Mouse (Mus musculus): ENCODE measurements at regions not wholly inside any gene's neighbourhood (a gene's known extent, or its start where the extent isn't known, plus 50 kb on each side); places are given as distances from the start of the nearest gene placed in this dataset.

GRCm38 (mm10) chr5:51289191-51289590 lies 278.3 kb downstream of the Ppargc1a start:
- Histone ChIP-seq H3K4me1 (ENCODE audit: control insufficient read depth, insufficient read depth, low read length) (no peaks in the 10 kb centered on the region), H3K27ac (ENCODE audit: insufficient read depth, low read length) (no peak overlapping the region), H3K27me3 (ENCODE audit: control insufficient read depth, insufficient read depth, low read length) (no peaks in the 10 kb centered on the region), H3K4me3 (replicated peaks; ENCODE audit: insufficient read depth, low read depth, low read length) (no peak overlapping the region)
- WGBS = 59% methylated on average over 1 of the region's 1 CpGs
- no peak for TF ChIP-seq CTCF (IDR thresholded peaks at IDR 0.05; ENCODE audit: borderline replicate concordance, insufficient read depth, low read depth, low read length)
- TF ChIP-seq POLR2A (IDR thresholded peaks at IDR 0.05; ENCODE audit: borderline replicate concordance, insufficient read depth, low read length) = no peak
- no peak for DNase-seq

- Histone ChIP-seq H3K4me1 (ENCODE audit: control insufficient read depth, insufficient read depth, low read length) (no peaks in the 10 kb centered on the region), H3K27ac (ENCODE audit: insufficient read depth, low read length) (no peak overlapping the region), H3K4me3 (replicated peaks; ENCODE audit: insufficient read depth, low read depth, low read length) (no peak overlapping the region), H3K27me3 (ENCODE audit: control insufficient read depth, insufficient read depth, low read length) (no peaks in the 10 kb centered on the region)
- no peak for DNase-seq
- TF ChIP-seq CTCF (IDR thresholded peaks at IDR 0.05; ENCODE audit: borderline replicate concordance, insufficient read depth, low read depth, low read length) (no peak), POLR2A (IDR thresholded peaks at IDR 0.05; ENCODE audit: borderline replicate concordance, insufficient read depth, low read length) (no peak)
- 80% methylated on average over 2 of the region's 2 CpGs for WGBS
Measured at GRCm38 (mm10) chr5:51288234-51288633, 279.3 kb downstream of the Ppargc1a start.

GRCm38 (mm10) chr5:51241156-51241555 lies 326.4 kb downstream of the Ppargc1a start:
- 50% methylated on average over 2 of the region's 2 CpGs for WGBS
- H3K4me3 ChIP-seq (replicated peaks; ENCODE audit: insufficient read depth, low read depth, low read length) = no peak overlapping the region
- H3K27ac ChIP-seq (ENCODE audit: insufficient read depth, low read length) = no peak overlapping the region
- DNase-seq = no peak
- H3K4me1 ChIP-seq (ENCODE audit: control insufficient read depth, insufficient read depth, low read length) = no peaks in the 10 kb centered on the region
- TF ChIP-seq CTCF (IDR thresholded peaks at IDR 0.05; ENCODE audit: borderline replicate concordance, insufficient read depth, low read depth, low read length) = no peak
- TF ChIP-seq POLR2A (IDR thresholded peaks at IDR 0.05; ENCODE audit: borderline replicate concordance, insufficient read depth, low read length) = no peak
- no peaks in the 10 kb centered on the region for H3K27me3 ChIP-seq (ENCODE audit: control insufficient read depth, insufficient read depth, low read length)

GRCm38 (mm10) chr5:51234004-51234355 lies 333.5 kb downstream of the Ppargc1a start:
- 92% methylated on average over 2 of the region's 2 CpGs for WGBS
- H3K4me1 ChIP-seq (ENCODE audit: control insufficient read depth, insufficient read depth, low read length) = no peaks in the 10 kb centered on the region
- no peak overlapping the region for H3K27ac ChIP-seq (ENCODE audit: insufficient read depth, low read length)
- no peak overlapping the region for H3K4me3 ChIP-seq (replicated peaks; ENCODE audit: insufficient read depth, low read depth, low read length)
- DNase-seq = no peak
- TF ChIP-seq POLR2A (IDR thresholded peaks at IDR 0.05; ENCODE audit: borderline replicate concordance, insufficient read depth, low read length) (no peak), CTCF (IDR thresholded peaks at IDR 0.05; ENCODE audit: borderline replicate concordance, insufficient read depth, low read depth, low read length) (no peak)
- no peaks in the 10 kb centered on the region for H3K27me3 ChIP-seq (ENCODE audit: control insufficient read depth, insufficient read depth, low read length)

- WGBS = 67% methylated on average over 5 of the region's 5 CpGs
- H3K4me1 ChIP-seq (ENCODE audit: control insufficient read depth, insufficient read depth, low read length) = no peaks in the 10 kb centered on the region
- TF ChIP-seq CTCF (IDR thresholded peaks at IDR 0.05; ENCODE audit: borderline replicate concordance, insufficient read depth, low read depth, low read length) = no peak
- TF ChIP-seq POLR2A (IDR thresholded peaks at IDR 0.05; ENCODE audit: borderline replicate concordance, insufficient read depth, low read length) = no peak
- H3K27me3 ChIP-seq (ENCODE audit: control insufficient read depth, insufficient read depth, low read length) = no peaks in the 10 kb centered on the region
- DNase-seq = no peak
- H3K27ac ChIP-seq (ENCODE audit: insufficient read depth, low read length) = no peak overlapping the region
- no peak overlapping the region for H3K4me3 ChIP-seq (replicated peaks; ENCODE audit: insufficient read depth, low read depth, low read length)
Measured at GRCm38 (mm10) chr5:51233271-51234003, 334.1 kb downstream of the Ppargc1a start.

GRCm38 (mm10) chr5:51229806-51230205 lies 337.7 kb downstream of the Ppargc1a start:
- Histone ChIP-seq H3K4me3 (replicated peaks; ENCODE audit: insufficient read depth, low read depth, low read length) (no peak overlapping the region), H3K27ac (ENCODE audit: insufficient read depth, low read length) (no peak overlapping the region), H3K4me1 (ENCODE audit: control insufficient read depth, insufficient read depth, low read length) (no peaks in the 10 kb centered on the region), H3K27me3 (ENCODE audit: control insufficient read depth, insufficient read depth, low read length) (no peaks in the 10 kb centered on the region)
- 94% methylated on average over 2 of the region's 2 CpGs for WGBS
- no peak for DNase-seq
- TF ChIP-seq POLR2A (IDR thresholded peaks at IDR 0.05; ENCODE audit: borderline replicate concordance, insufficient read depth, low read length) (no peak), CTCF (IDR thresholded peaks at IDR 0.05; ENCODE audit: borderline replicate concordance, insufficient read depth, low read depth, low read length) (no peak)

- 70% methylated on average over 3 of the region's 3 CpGs for WGBS
- no peaks in the 10 kb centered on the region for H3K27me3 ChIP-seq (ENCODE audit: control insufficient read depth, insufficient read depth, low read length)
- peak in 1 of 2 experiments; percentile 9 for DNase-seq
- TF ChIP-seq CTCF (IDR thresholded peaks at IDR 0.05; ENCODE audit: borderline replicate concordance, insufficient read depth, low read depth, low read length) = no peak
- no peak for TF ChIP-seq POLR2A (IDR thresholded peaks at IDR 0.05; ENCODE audit: borderline replicate concordance, insufficient read depth, low read length)
- no peak overlapping the region for H3K4me3 ChIP-seq (replicated peaks; ENCODE audit: insufficient read depth, low read depth, low read length)
- no peak overlapping the region for H3K27ac ChIP-seq (ENCODE audit: insufficient read depth, low read length)
- no peaks in the 10 kb centered on the region for H3K4me1 ChIP-seq (ENCODE audit: control insufficient read depth, insufficient read depth, low read length)
Measured at GRCm38 (mm10) chr5:51227996-51228395, 339.5 kb downstream of the Ppargc1a start.

- Histone ChIP-seq H3K4me3 (replicated peaks; ENCODE audit: insufficient read depth, low read depth, low read length) (no peak overlapping the region), H3K4me1 (ENCODE audit: control insufficient read depth, insufficient read depth, low read length) (no peaks in the 10 kb centered on the region), H3K27me3 (ENCODE audit: control insufficient read depth, insufficient read depth, low read length) (no peaks in the 10 kb centered on the region), H3K27ac (ENCODE audit: insufficient read depth, low read length) (no peak overlapping the region)
- TF ChIP-seq POLR2A (IDR thresholded peaks at IDR 0.05; ENCODE audit: borderline replicate concordance, insufficient read depth, low read length) (no peak), CTCF (IDR thresholded peaks at IDR 0.05; ENCODE audit: borderline replicate concordance, insufficient read depth, low read depth, low read length) (no peak)
- no peak for DNase-seq
- 87% methylated on average over 1 of the region's 1 CpGs for WGBS
Measured at GRCm38 (mm10) chr5:51203266-51203665, 364.3 kb downstream of the Ppargc1a start.

Data from cerebellum, adult 2 months (tissue).